Comparison of ENCODE assay signal across 16 mouse cellular contexts in the genomic region with DNA sequence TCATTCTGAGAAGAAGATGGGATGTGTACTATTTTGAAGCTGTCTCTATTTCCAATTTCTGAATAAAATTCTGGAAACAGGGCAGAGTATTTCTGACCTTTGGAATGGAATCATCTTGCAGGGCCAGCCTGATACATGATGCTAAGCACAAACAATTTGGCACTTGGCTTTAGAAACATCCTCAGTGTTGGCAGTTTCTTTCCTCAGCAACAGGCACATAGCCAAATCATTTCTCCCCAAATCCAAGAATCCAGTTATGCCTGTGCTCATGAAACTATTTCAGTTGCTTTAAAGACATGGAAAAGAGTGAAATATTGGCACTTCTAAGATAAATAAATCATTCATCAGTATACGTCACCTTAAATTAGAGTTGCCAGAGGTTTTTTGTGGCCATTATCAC. TPM values are rescaled to one million over a fixed set of nuclear protein-coding genes. Genes with fewer than 3 reads are reported as not detected.
A peak's percentile ranks its signal among the peaks of the same experiment; 100 is the strongest.
DNase-seq lines count a peak whose midpoint lies in the region; ATAC-seq and TF ChIP-seq lines count a peak whose summit lies in the region.
"Had no signal": no experiment of that assay in that cellular context is flagged by ENCODE, and none has a peak within 500 bp of the region (broad histone marks: within the 10 kb centered on the region; RNA-seq: fewer than 3 reads in every experiment).

No protein-coding gene starts in this region.

- no peak overlapping the region for H3K4me3 ChIP-seq in forebrain, embryonic 14.5 days (ENCODE audit: low read depth, low read length)
- no peak overlapping the region for H3K4me3 ChIP-seq in forebrain, embryonic 15.5 days
- H3K4me3 ChIP-seq in lung, embryonic 14.5 days (ENCODE audit: low read depth, low read length): no peak overlapping the region
- H3K4me3 ChIP-seq: heart, embryonic 12.5 days; limb, embryonic 15.5 days; neural tube, embryonic 15.5 days had no signal

- TF ChIP-seq CTCF in lung, embryonic 14.5 days (IDR thresholded peaks at IDR 0.05; ENCODE audit: low read depth): no peak

- no peak overlapping the region for H3K4me2 ChIP-seq in forebrain, embryonic 14.5 days (ENCODE audit: low read length)
- no peak overlapping the region for H3K4me2 ChIP-seq in forebrain, embryonic 15.5 days (replicated peaks)
- H3K4me2 ChIP-seq in lung, embryonic 14.5 days: no peak overlapping the region
- H3K4me2 ChIP-seq: heart, embryonic 12.5 days; limb, embryonic 15.5 days; neural tube, embryonic 15.5 days had no signal

- no peaks in the 10 kb centered on the region for H3K9me3 ChIP-seq in forebrain, embryonic 14.5 days (replicated peaks; ENCODE audit: control insufficient read depth, low read length)
- no peaks in the 10 kb centered on the region for H3K9me3 ChIP-seq in forebrain, embryonic 15.5 days
- no peaks in the 10 kb centered on the region for H3K9me3 ChIP-seq in lung, embryonic 14.5 days (ENCODE audit: low read depth, low read length)
- H3K9me3 ChIP-seq: heart, embryonic 12.5 days; limb, embryonic 15.5 days; neural tube, embryonic 15.5 days had no signal

- no peak overlapping the region for H3K9ac ChIP-seq in forebrain, embryonic 14.5 days (ENCODE audit: low read length)
- H3K9ac ChIP-seq in forebrain, embryonic 15.5 days (replicated peaks): no peak overlapping the region
- H3K9ac ChIP-seq in lung, embryonic 14.5 days: no peak overlapping the region
- H3K9ac ChIP-seq: heart, embryonic 12.5 days; limb, embryonic 15.5 days; liver, postnatal 0 days; neural tube, embryonic 15.5 days had no signal

- DNase-seq in forebrain, embryonic 14.5 days (ENCODE audit: low spot score): peak; percentile 36
- DNase-seq in lung, embryonic 14.5 days: peak; percentile 46
- no peak for DNase-seq in lung, adult 18-20 months
- peak; percentile 22 for DNase-seq in cerebellum, adult 11-12 months
- DNase-seq in cerebellum, postnatal 36 days: peak; percentile 24 to 49
- no peak for DNase-seq in B cell, adult 2 months
- no peak for DNase-seq in yolk sac, embryonic 10.5 days (ENCODE audit: low spot score)
- DNase-seq: heart, postnatal 36 days; kidney, adult 8-10 months; liver, postnatal 0 days; retina, postnatal 1 day had no signal

- H3K4me1 ChIP-seq in forebrain, embryonic 14.5 days (ENCODE audit: control insufficient read depth, insufficient read depth, low read length): no peaks in the 10 kb centered on the region
- H3K4me1 ChIP-seq in forebrain, embryonic 15.5 days: no peaks in the 10 kb centered on the region
- H3K4me1 ChIP-seq in lung, embryonic 14.5 days (ENCODE audit: insufficient read depth): no peaks in the 10 kb centered on the region
- H3K4me1 ChIP-seq: heart, embryonic 12.5 days; limb, embryonic 15.5 days; neural tube, embryonic 15.5 days had no signal

- ATAC-seq in forebrain, embryonic 14.5 days: no peak
- ATAC-seq in forebrain, embryonic 15.5 days (replicated peaks): no peak
- no peak for ATAC-seq in lung, embryonic 14.5 days (ENCODE audit: insufficient read depth)
- ATAC-seq: liver, postnatal 0 days; Patski had no signal

- 74% methylated on average over 1 of the region's 1 CpGs for WGBS in forebrain, embryonic 14.5 days
- WGBS in forebrain, embryonic 15.5 days: 67% methylated on average over 1 of the region's 1 CpGs
- WGBS in lung, embryonic 14.5 days: 65% methylated on average over 1 of the region's 1 CpGs

- H3K36me3 ChIP-seq in forebrain, embryonic 14.5 days (ENCODE audit: control insufficient read depth, insufficient read depth, low read length): no peaks in the 10 kb centered on the region
- no peaks in the 10 kb centered on the region for H3K36me3 ChIP-seq in forebrain, embryonic 15.5 days
- no peaks in the 10 kb centered on the region for H3K36me3 ChIP-seq in lung, embryonic 14.5 days (ENCODE audit: insufficient read depth)
- H3K36me3 ChIP-seq: heart, embryonic 12.5 days; limb, embryonic 15.5 days; neural tube, embryonic 15.5 days had no signal

- H3K27ac ChIP-seq in forebrain, embryonic 14.5 days (ENCODE audit: low read depth, low read length): no peak overlapping the region
- H3K27ac ChIP-seq in forebrain, embryonic 15.5 days (replicated peaks): no peak overlapping the region
- no peak overlapping the region for H3K27ac ChIP-seq in lung, embryonic 14.5 days (ENCODE audit: low read depth)
- H3K27ac ChIP-seq: limb, embryonic 15.5 days; neural tube, embryonic 15.5 days had no signal

- H3K27me3 ChIP-seq in forebrain, embryonic 14.5 days (replicated peaks; ENCODE audit: control insufficient read depth, insufficient read depth, low read length): no peaks in the 10 kb centered on the region
- H3K27me3 ChIP-seq in forebrain, embryonic 15.5 days: no peaks in the 10 kb centered on the region
- H3K27me3 ChIP-seq in lung, embryonic 14.5 days (ENCODE audit: insufficient read depth, low read length): no peaks in the 10 kb centered on the region
- H3K27me3 ChIP-seq: heart, embryonic 12.5 days; limb, embryonic 15.5 days; neural tube, embryonic 15.5 days; Patski had no signal

RNA-seq across cellular contexts. Expression of gene Snca, which starts 57.8 kb away (rescaled TPM):
- 95.0 and 120 TPM in 2 replicates for polyA plus RNA-seq in forebrain, embryonic 14.5 days (2014; fragmentation: Nextera tagmentation; extraction: Ambion mirVana)
- 115 and 117 TPM in 2 replicates for polyA plus RNA-seq in forebrain, embryonic 15.5 days (2015; fragmentation: Nextera tagmentation; extraction: Ambion mirVana)
- polyA plus RNA-seq in lung, embryonic 14.5 days (2014; fragmentation: Nextera tagmentation; extraction: Ambion mirVana): 23.7 and 24.0 TPM in 2 replicates
- polyA plus RNA-seq: Patski had no signal

Comparison
In these comparisons a context has a peak if more than half of its experiments do, and no peak if none do; other contexts are left out.
1. DNase-seq: peak in forebrain, embryonic 14.5 days (single experiment), lung, embryonic 14.5 days (single experiment), cerebellum, adult 11-12 months (single experiment) and cerebellum, postnatal 36 days (2 of 2); none in lung, adult 18-20 months (0 of 2), B cell, adult 2 months (0 of 2) and yolk sac, embryonic 10.5 days (single experiment).